Mouse (Mus musculus): ENCODE results near the gene Pmpcb.
A peak's percentile ranks its signal among the peaks of the same experiment; 100 is the strongest.

The Pmpcb gene

GRCm38 (mm10) chr5:21732930-21733329 is 4.0 kb upstream of the Pmpcb start:
- DNase-seq = peak; percentile 27

GRCm38 (mm10) chr5:21735100-21735499 is 1.8 kb upstream of the Pmpcb start:
- no peak for DNase-seq

- peak; percentile 38 for DNase-seq
Measured at GRCm38 (mm10) chr5:21735584-21735983, 1.4 kb upstream of the Pmpcb start.

GRCm38 (mm10) chr5:21736046-21736445 is 895 bp upstream of the Pmpcb start:
- DNase-seq = no peak

- no peak for DNase-seq
Measured at GRCm38 (mm10) chr5:21737620-21738019, 679 bp downstream of the Pmpcb start.

- DNase-seq = no peak
Measured at GRCm38 (mm10) chr5:21739120-21739519, 2.2 kb downstream of the Pmpcb start.

- DNase-seq = no peak
Measured at GRCm38 (mm10) chr5:21739881-21740280, 2.9 kb downstream of the Pmpcb start.

GRCm38 (mm10) chr5:21743606-21744005 is 6.7 kb downstream of the Pmpcb start:
- no peak for DNase-seq

GRCm38 (mm10) chr5:21744651-21745050 is 7.7 kb downstream of the Pmpcb start:
- DNase-seq = no peak

- DNase-seq = no peak
Measured at GRCm38 (mm10) chr5:21745966-21746365, 9.0 kb downstream of the Pmpcb start.

- DNase-seq = no peak
Measured at GRCm38 (mm10) chr5:21768506-21768905, 31.6 kb downstream of the Pmpcb start.

- no peak for DNase-seq
Measured at GRCm38 (mm10) chr5:21769841-21770240, 32.9 kb downstream of the Pmpcb start.

GRCm38 (mm10) chr5:21776491-21776890 is 39.5 kb downstream of the Pmpcb start:
- no peak for DNase-seq

GRCm38 (mm10) chr5:21784161-21785052 is 47.5 kb downstream of the Pmpcb start:
- DNase-seq = peak; percentile 18

- DNase-seq = peak; percentile 91
Measured at GRCm38 (mm10) chr5:21785053-21785452, 48.1 kb downstream of the Pmpcb start, which contains the start of the genes Dnajc2 and Psmc2. Dnajc2 (minus strand) TSS chr5:21785251. Psmc2 (plus strand) TSS chr5:21785283.

GRCm38 (mm10) chr5:21785776-21786175 is 48.8 kb downstream of the Pmpcb start:
- DNase-seq = no peak

- DNase-seq = peak; percentile 90
Measured at GRCm38 (mm10) chr5:21786258-21787185, 49.6 kb downstream of the Pmpcb start.

GRCm38 (mm10) chr5:21787186-21788105 is 50.5 kb downstream of the Pmpcb start:
- DNase-seq = no peak

- no peak for DNase-seq
Measured at GRCm38 (mm10) chr5:21789061-21789460, 52.1 kb downstream of the Pmpcb start.

- DNase-seq = no peak
Measured at GRCm38 (mm10) chr5:21792166-21792565, 55.2 kb downstream of the Pmpcb start.

GRCm38 (mm10) chr5:21802907-21803306 is 66.0 kb downstream of the Pmpcb start:
- DNase-seq = no peak

GRCm38 (mm10) chr5:21803691-21804188 is 66.8 kb downstream of the Pmpcb start:
- no peak for DNase-seq
